In genomic region chr10:44780381-44780958, GRCm38 (mm10) we compare ENCODE assay signal across 22 mouse cellular contexts.
"Had no signal": no experiment of that assay in that cellular context is flagged by ENCODE, and none has a peak within 500 bp of the region (broad histone marks: within the 10 kb centered on the region; RNA-seq: fewer than 3 reads in every experiment).

No protein-coding gene starts in this region.

- H3K4me2 ChIP-seq: embryonic facial prominence, embryonic 12.5 days; embryonic facial prominence, embryonic 13.5 days; embryonic facial prominence, embryonic 15.5 days; forebrain, embryonic 12.5 days; forebrain, embryonic 13.5 days; forebrain, embryonic 15.5 days had no signal

- H3K36me3 ChIP-seq: embryonic facial prominence, embryonic 10.5 days; embryonic facial prominence, embryonic 12.5 days; embryonic facial prominence, embryonic 13.5 days; embryonic facial prominence, embryonic 15.5 days; forebrain, embryonic 10.5 days; forebrain, embryonic 12.5 days; forebrain, embryonic 15.5 days; heart, embryonic 10.5 days had no signal

- H3K9ac ChIP-seq: embryonic facial prominence, embryonic 12.5 days; embryonic facial prominence, embryonic 13.5 days; embryonic facial prominence, embryonic 15.5 days; forebrain, embryonic 12.5 days; forebrain, embryonic 13.5 days; forebrain, embryonic 15.5 days; forebrain, postnatal 0 days had no signal

- ATAC-seq: forebrain, embryonic 13.5 days; forebrain, embryonic 14.5 days; forebrain, embryonic 15.5 days; forebrain, embryonic 16.5 days; forebrain, postnatal 0 days had no signal

- H3K9me3 ChIP-seq: embryonic facial prominence, embryonic 10.5 days; embryonic facial prominence, embryonic 12.5 days; embryonic facial prominence, embryonic 13.5 days; embryonic facial prominence, embryonic 15.5 days; forebrain, embryonic 10.5 days; forebrain, embryonic 12.5 days; forebrain, embryonic 13.5 days; forebrain, embryonic 15.5 days; heart, embryonic 10.5 days had no signal

- H3K27me3 ChIP-seq: embryonic facial prominence, embryonic 12.5 days; embryonic facial prominence, embryonic 13.5 days; embryonic facial prominence, embryonic 15.5 days; forebrain, embryonic 12.5 days; forebrain, embryonic 13.5 days; forebrain, embryonic 15.5 days had no signal

- H3K27ac ChIP-seq: embryonic facial prominence, embryonic 10.5 days; embryonic facial prominence, embryonic 12.5 days; embryonic facial prominence, embryonic 13.5 days; embryonic facial prominence, embryonic 15.5 days; forebrain, embryonic 10.5 days; forebrain, embryonic 12.5 days; forebrain, embryonic 13.5 days; forebrain, embryonic 15.5 days; gastrocnemius, adult 2 months; heart, adult 2 months; heart, embryonic 10.5 days had no signal

- H3K4me1 ChIP-seq: embryonic facial prominence, embryonic 12.5 days; embryonic facial prominence, embryonic 15.5 days; forebrain, embryonic 12.5 days; forebrain, embryonic 13.5 days; forebrain, embryonic 15.5 days had no signal

- H3K4me3 ChIP-seq: embryonic facial prominence, embryonic 10.5 days; embryonic facial prominence, embryonic 12.5 days; embryonic facial prominence, embryonic 13.5 days; embryonic facial prominence, embryonic 15.5 days; erythroblast, embryonic 14.5 days; forebrain, embryonic 10.5 days; forebrain, embryonic 12.5 days; forebrain, embryonic 13.5 days; forebrain, embryonic 15.5 days; gastrocnemius, adult 2 months; heart, adult 2 months; heart, embryonic 10.5 days had no signal

- DNase-seq: cerebellum, adult 8-10 months; cerebellum, adult 9-11 months; embryo, embryonic 11 days; gastrocnemius, adult 2 months; gastrocnemius, postnatal 10 days; gastrocnemius, postnatal 14 days; gastrocnemius, postnatal 25 days; gastrocnemius, postnatal 36 days had no signal
